Mouse (Mus musculus) heart, postnatal 0 days (tissue): Measurements from ENCODE around the gene Plb1.

Source experiments
- CTCF ChIP-seq: IDR thresholded peaks from 2 replicates; pipeline ENCODE4 v1.5.1; 2016; ENCODE audit warnings: antibody characterized with exemption, control low read depth, low read depth
- EP300 ChIP-seq: IDR thresholded peaks from 2 replicates; pipeline ENCODE4 v1.6.1; 2016; ENCODE audit warnings: antibody characterized with exemption, low read depth

GRCm38 (mm10) chr5:32311589-32312166, 79.2 kb downstream of the Plb1 start:
- no peak for TF ChIP-seq CTCF
- TF ChIP-seq EP300: no peak
